Comparison of ENCODE assay signal across 29 mouse cellular contexts in the genomic region with DNA sequence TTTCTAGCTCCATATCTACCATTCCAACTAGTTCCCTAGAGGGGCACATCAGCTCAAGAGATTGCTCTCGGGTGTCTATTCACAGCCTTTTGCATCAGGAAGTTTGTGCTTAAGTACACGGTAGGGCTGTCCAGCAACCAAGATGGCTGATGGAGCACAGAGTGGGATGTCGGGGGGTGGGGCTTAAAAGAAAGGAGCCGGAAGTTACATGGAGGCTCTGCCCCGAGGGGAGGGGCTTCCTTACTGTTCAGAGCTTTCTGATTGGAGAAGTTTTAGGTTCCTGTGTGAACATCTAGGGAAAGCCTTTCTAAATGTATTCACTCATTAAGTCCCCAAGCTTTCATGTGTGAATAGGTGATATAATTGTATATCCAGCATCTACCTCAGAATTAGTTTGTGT. TPM values are rescaled to one million over a fixed set of nuclear protein-coding genes. Genes with fewer than 3 reads are reported as not detected.
"Had no signal": no experiment of that assay in that cellular context is flagged by ENCODE, and none has a peak within 500 bp of the region (broad histone marks: within the 10 kb centered on the region; RNA-seq: fewer than 3 reads in every experiment).

No protein-coding gene starts in this region.

- H3K36me3 ChIP-seq: limb, embryonic 12.5 days; limb, embryonic 15.5 days; liver, embryonic 12.5 days; liver, embryonic 15.5 days; lung, embryonic 15.5 days; neural tube, embryonic 12.5 days; neural tube, embryonic 15.5 days; stomach, embryonic 15.5 days had no signal

- H3K4me2 ChIP-seq: limb, embryonic 12.5 days; limb, embryonic 15.5 days; liver, embryonic 12.5 days; liver, embryonic 15.5 days; lung, embryonic 15.5 days; midbrain, embryonic 11.5 days; neural tube, embryonic 12.5 days; neural tube, embryonic 15.5 days; stomach, embryonic 15.5 days had no signal

- DNase-seq: kidney, adult 18-20 months; kidney, adult 9 months; kidney, postnatal 14 days; kidney, postnatal 4 days; layer of hippocampus, postnatal 36 days; left cerebral cortex, postnatal 4 days; lung, adult 18-20 months; lung, postnatal 10 days; lung, postnatal 36 days; midbrain, embryonic 14.5 days; right cerebral cortex, adult 18-20 months; right cerebral cortex, postnatal 25 days; spleen, adult 18-20 months; thymus, postnatal 25 days had no signal

- H3K9me3 ChIP-seq: limb, embryonic 12.5 days; limb, embryonic 15.5 days; liver, embryonic 12.5 days; liver, embryonic 15.5 days; lung, embryonic 15.5 days; megakaryocyte, embryonic 14.5 days; neural tube, embryonic 12.5 days; neural tube, embryonic 15.5 days; stomach, embryonic 15.5 days had no signal

- H3K9ac ChIP-seq: limb, embryonic 12.5 days; limb, embryonic 15.5 days; liver, embryonic 12.5 days; liver, embryonic 15.5 days; lung, embryonic 15.5 days; neural tube, embryonic 12.5 days; neural tube, embryonic 15.5 days; stomach, embryonic 15.5 days had no signal

- H3K4me1 ChIP-seq: megakaryocyte, embryonic 14.5 days had no signal

- H3K27ac ChIP-seq: left cerebral cortex, adult 2 months; limb, embryonic 12.5 days; limb, embryonic 15.5 days; liver, embryonic 12.5 days; liver, embryonic 15.5 days; lung, embryonic 15.5 days; neural tube, embryonic 12.5 days; neural tube, embryonic 15.5 days; stomach, embryonic 15.5 days had no signal

- H3K27me3 ChIP-seq: limb, embryonic 15.5 days; lung, embryonic 15.5 days; neural tube, embryonic 12.5 days; stomach, embryonic 15.5 days had no signal

- ATAC-seq: liver, embryonic 12.5 days had no signal

- H3K4me3 ChIP-seq: left cerebral cortex, adult 2 months; limb, embryonic 12.5 days; limb, embryonic 15.5 days; liver, embryonic 12.5 days; liver, embryonic 15.5 days; lung, embryonic 15.5 days; megakaryocyte, embryonic 14.5 days; neural tube, embryonic 12.5 days; neural tube, embryonic 15.5 days; stomach, embryonic 15.5 days had no signal

RNA-seq across cellular contexts. Expression of gene 1700122O11Rik, which starts 21.5 kb away (rescaled TPM):
- total RNA-seq: layer of hippocampus, adult 18-20 months; layer of hippocampus, postnatal 36 days; left cerebral cortex, adult 2 months; left cerebral cortex, postnatal 14 days; left cerebral cortex, postnatal 4 days had no signal
- polyA plus RNA-seq: kidney, embryonic 16.5 days; limb, embryonic 12.5 days; limb, embryonic 15.5 days; liver, embryonic 12.5 days; liver, embryonic 15.5 days; lung, embryonic 15.5 days; midbrain, embryonic 11.5 days; midbrain, embryonic 14.5 days; neural tube, embryonic 12.5 days; neural tube, embryonic 15.5 days; stomach, embryonic 15.5 days; thymus, postnatal 0 days had no signal
